Mouse (Mus musculus) olfactory bulb, adult 2 months (tissue): ENCODE measurements at regions not wholly inside any gene's neighbourhood (a gene's known extent, or its start where the extent isn't known, plus 50 kb on each side); places are given as distances from the start of the nearest gene placed in this dataset.
"Not testable (repeated sequence)": the region's sequence is repeated elsewhere in the genome, so short reads cannot be mapped to it uniquely, and the experiment has no call there.

Experiments used
- H3K27ac ChIP-seq: fragments of 200-500 bp; 2 replicates; pipeline ENCODE4 v1.5.1; 2012; ENCODE audit warnings: low read depth, low read length; ENCODE audit not compliant: insufficient read depth
- H3K4me1 ChIP-seq: fragments of 200-500 bp; 2 replicates; pipeline ENCODE4 v1.6.1; 2012; ENCODE audit warnings: low read length; ENCODE audit not compliant: control insufficient read depth, insufficient read depth
- H3K4me3 ChIP-seq: fragments of 200-500 bp; 2 replicates; pipeline ENCODE4 v1.5.1; 2012; ENCODE audit warnings: mild to moderate bottlenecking, low read depth, low read length, moderate library complexity; ENCODE audit not compliant: insufficient read depth
- CTCF ChIP-seq: fragments of 200-500 bp; IDR thresholded peaks from 2 replicates; pipeline ENCODE4 v1.5.1; 2012; ENCODE audit warnings: low read depth, mild to moderate bottlenecking, low read length, moderate library complexity; ENCODE audit not compliant: insufficient read depth
- POLR2A ChIP-seq: fragments of 200-500 bp; IDR thresholded peaks from 2 replicates; pipeline ENCODE4 v1.6.1; 2012; ENCODE audit warnings: mild to moderate bottlenecking, low read depth, low read length, moderate library complexity; ENCODE audit not compliant: insufficient read depth
- WGBS: fragments of 180-500 bp; shearing (Covaris S2); methylation state at CpG from one replicate; pipeline ENCODE4 v1.1.7; 2018; 5-methylcytosine and 5-hydroxymethylcytosine counted together

DNA sequence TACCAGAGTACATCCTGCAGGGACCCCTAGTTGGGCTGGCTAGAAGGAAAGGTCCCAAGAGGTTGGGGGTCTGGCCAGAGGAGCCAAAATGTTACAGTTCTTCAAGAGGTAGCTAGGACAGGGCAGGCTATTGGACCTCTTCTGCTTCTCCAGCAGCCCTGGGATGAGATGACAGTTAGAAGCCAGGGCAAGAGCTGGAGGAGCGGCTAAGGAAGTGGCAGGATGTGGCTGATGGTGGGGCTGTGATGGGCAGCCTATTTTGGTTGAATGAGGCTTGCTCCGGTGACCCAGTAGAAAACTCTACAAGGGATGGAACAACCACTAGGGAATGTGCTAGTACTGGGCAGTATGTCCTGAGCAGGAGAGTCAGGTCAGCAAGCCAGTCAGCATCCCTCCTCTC lies 82.8 kb downstream of the Ddx11 start:
- H3K4me1 ChIP-seq, result no peaks in the 10 kb centered on the region
- H3K4me3 ChIP-seq, result no peak overlapping the region
- H3K27ac ChIP-seq, result no peak overlapping the region
- no peak for TF ChIP-seq CTCF
- TF ChIP-seq POLR2A, result no peak
- WGBS, result 96% methylated on average over 2 of the region's 2 CpGs

DNA sequence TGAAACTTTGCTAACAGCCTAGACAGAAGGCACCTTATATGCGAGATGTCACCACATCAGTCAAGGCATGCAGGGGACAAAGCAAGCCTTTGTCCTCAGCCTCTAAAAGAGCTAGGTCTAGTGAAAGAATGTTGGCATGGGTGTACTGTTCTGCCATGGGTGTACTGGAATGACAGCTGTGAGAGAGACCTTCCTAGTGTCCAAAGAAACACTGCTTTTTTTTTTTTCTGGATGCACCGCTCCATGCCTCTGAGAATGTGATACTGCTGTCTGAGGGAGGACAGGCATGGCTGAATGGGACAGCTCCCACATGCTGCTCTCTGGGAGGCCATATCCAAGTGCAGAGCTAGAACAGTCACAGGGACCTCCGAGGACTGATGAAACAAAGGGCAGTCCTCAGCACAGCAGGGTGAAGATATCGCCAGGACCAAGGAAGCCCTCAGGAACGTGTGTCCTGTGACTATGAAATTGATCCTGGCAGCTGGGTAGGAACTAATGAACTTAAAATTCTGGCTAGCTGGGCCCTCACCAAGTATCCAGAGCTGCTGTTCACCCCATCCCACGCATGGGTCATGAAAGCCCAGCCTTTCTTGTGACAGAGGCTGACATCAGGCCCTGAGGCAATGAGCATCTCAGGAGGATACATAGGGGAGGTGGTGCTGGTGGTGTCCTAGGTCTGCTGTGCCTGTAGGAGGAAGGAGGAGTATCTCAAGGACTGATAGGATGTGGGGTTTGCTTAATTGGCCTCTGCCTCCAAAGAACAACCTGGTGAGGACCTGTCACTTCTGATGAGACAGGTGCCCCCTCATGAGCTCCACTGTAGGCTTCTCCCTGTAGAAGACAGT lies 84.6 kb downstream of the Ddx11 start:
- not testable (repeated sequence) for H3K4me3 ChIP-seq, H3K27ac ChIP-seq, H3K4me1 ChIP-seq
- 74% methylated on average over 6 of the region's 6 CpGs for WGBS

DNA sequence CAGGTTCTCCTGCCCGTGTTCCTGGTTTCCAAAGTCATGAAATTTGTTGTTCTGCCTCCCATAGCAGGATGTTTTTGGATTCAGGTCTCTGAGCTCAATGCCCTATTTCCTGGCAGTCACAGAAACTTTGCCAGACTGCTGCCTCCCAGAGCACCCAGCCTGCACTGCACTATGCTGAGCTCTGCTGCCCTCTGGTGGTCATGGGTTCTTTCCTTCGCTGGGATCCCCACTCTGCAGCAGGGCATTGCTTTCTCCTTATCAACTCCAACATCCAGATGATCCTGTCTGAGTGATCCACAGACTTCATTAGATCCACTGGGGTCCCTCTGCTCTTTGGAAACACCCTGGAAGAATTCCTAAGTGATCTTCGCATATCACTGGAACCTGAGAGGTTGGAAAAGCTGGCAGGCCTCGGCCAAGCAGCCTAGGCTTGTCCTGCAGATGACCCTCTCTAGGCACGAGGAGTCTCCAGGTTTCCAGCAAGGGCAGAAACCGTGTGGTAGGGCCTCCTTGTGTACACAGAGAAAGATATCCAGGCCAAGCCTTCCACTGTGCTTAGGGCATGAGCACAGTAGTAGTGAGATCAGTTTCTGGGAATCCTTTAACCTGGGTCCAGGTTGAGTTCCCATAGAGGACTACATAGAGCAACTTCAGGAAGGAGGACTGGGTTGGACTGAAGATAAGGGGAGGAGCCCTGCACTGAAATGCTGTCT lies 85.6 kb downstream of the Ddx11 start:
- 56% methylated on average over 4 of the region's 6 CpGs for WGBS
- H3K4me3 ChIP-seq, H3K4me1 ChIP-seq, H3K27ac ChIP-seq: not testable (repeated sequence)

DNA sequence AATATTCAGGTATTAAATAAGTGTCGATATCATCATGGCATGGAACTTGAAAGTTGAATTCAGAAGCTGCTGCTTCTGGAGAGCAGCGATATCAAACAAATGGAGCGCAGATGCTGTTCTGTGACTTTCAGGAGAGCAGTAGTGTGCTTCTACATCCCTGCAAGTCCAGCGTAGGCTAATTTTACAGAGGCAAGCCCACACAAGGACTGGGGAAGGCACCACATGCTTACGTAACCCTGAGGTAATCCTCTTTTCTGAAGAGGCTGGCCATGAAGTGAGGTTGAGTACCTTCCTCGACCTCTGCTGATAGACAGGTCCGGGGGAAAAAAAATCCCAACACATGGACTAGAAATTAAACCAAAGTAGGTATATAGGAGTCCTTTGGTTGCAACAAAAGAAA lies 88.2 kb downstream of the Ddx11 start:
- WGBS, result 86% methylated on average over 7 of the region's 7 CpGs
- Histone ChIP-seq H3K27ac (no peak overlapping the region), H3K4me1 (no peaks in the 10 kb centered on the region), H3K4me3 (no peak overlapping the region)
- no peak for TF ChIP-seq POLR2A
- TF ChIP-seq CTCF, result no peak

DNA sequence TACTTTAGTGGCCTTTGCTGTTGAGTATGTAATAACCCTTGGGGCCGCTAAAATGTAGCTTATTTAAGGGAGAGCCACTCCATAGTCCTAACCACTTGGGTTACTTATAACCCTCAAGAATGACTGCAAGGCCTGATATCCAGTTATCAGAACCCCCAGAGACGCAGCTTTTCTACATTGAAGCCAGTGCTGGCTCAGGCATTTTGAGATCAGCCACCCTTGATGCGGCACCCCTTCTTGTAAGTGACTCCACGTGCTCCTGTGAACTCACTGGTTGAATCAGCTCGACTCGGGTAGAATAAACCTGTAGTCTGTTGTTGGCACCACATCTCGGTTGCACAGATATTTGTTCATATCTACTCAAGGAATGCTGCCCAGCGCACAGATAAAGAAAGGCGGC lies 89.3 kb downstream of the Ddx11 start:
- Histone ChIP-seq H3K4me1 (no peaks in the 10 kb centered on the region), H3K27ac (no peak overlapping the region), H3K4me3 (no peak overlapping the region)
- 95% methylated on average over 9 of the region's 9 CpGs for WGBS
- TF ChIP-seq CTCF (no peak), POLR2A (no peak)

DNA sequence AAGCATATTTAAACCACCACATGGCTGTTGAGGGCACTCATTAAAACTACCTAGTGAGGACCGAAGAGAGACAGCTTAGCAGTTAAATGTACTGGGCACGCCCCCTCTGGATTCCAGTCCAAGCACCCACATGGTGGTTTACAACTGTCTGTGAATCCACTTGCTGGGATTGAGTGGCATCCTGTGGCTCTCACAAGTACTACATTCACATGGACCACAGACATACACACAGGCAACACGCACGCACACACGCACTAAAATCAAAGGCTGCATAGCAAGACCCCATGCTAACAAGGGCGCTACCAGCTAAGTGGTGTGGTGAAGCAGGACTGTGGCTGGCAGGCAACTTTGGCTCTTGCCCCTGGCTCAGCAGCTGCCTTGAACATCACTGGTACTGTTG lies 95.0 kb downstream of the Ddx11 start:
- Histone ChIP-seq H3K27ac (no peak overlapping the region), H3K4me3 (no peak overlapping the region), H3K4me1 (peaks cover 10% of the 10 kb centered on the region)
- no peak for TF ChIP-seq POLR2A
- no peak for TF ChIP-seq CTCF
- 85% methylated on average over 6 of the region's 6 CpGs for WGBS

DNA sequence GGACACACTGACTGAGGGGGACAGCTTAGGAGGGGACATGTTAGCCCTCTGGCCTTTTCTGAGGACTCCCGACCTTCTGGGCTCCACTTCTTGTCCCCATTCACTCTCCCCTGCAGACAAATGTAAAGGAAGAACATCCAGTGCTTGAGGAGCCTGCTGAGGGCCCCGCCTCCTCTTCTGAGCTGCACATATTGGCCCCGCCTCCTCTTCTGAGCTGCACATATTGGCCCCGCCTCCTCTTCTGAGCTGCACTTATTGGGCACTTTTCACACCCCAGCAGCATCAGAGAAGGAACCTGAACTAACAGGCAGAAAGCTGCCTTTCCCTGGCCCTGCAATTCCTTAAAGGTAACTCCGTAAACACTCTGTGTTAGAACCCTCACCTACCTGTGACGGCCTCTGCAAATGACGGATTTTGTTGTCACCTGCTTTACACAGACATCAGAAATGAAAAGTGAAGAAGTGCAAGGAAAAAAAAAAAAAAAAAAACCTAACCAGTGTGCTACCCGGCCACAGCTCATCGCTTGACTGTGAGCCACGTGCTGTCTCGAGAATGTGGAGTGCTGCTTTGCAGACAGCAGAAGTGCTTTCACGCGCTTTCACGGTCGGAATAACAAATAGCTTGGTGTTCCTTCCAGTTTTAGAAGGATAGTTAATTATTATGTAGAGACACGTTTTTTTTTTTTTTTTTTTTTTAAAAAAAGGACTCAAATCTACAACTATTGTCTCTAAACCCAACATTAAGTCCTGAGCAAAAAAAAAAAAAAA lies 96.5 kb downstream of the Ddx11 start:
- H3K27ac ChIP-seq, result no peak overlapping the region
- no peak overlapping the region for H3K4me3 ChIP-seq
- peaks cover 10% of the 10 kb centered on the region for H3K4me1 ChIP-seq
- TF ChIP-seq CTCF (no peak), POLR2A (no peak)
- WGBS, result 37% methylated on average over 16 of the region's 16 CpGs

DNA sequence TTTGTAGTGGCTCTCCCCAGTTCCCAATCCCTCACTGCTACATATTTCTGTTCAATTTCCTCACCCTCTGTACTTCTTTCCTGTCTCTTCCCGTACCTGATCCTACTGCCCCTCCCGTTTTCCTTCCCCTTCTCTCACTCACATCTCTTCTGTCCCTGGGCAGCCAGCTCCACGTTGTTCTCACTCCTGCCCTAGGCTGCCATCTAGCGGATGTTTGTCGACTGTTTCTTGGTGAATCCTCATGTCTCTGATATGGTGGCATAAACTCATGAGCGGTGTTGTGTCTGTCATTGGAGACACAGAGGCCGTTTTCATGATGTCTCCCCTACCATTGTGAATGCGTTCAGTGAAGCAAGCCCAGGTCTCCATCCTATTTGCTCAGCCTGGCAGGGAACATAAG lies 97.9 kb downstream of the Ddx11 start:
- Histone ChIP-seq H3K27ac (no peak overlapping the region), H3K4me3 (no peak overlapping the region), H3K4me1 (peaks cover 10% of the 10 kb centered on the region)
- TF ChIP-seq POLR2A (no peak), CTCF (peak; percentile 57)
- 6% methylated on average over 8 of the region's 8 CpGs for WGBS

DNA sequence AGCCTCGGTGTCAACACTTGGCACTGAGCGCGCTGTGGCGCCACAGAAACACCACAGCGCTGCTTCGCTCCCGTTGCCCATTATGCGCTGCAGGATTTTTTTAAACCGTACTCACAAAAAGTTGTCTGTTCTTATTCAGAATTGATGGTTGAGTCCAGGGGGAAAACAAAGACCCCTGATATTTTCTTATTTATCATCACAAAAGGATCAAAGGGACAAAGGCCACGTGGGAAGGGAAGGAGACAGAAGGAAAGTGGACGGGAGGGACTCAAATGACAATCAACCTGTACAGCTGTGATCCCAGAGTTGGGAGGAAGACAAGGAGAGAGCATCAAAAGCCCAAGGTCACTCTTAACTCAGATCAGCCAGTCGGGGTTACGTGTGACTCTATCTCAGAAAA lies 100.4 kb downstream of the Ddx11 start:
- 65% methylated on average over 13 of the region's 13 CpGs for WGBS

More for the DNA sequence above, 100.4 kb downstream of the Ddx11 start:
- H3K27ac ChIP-seq, result no peak overlapping the region
- TF ChIP-seq POLR2A (no peak), CTCF (no peak)
- H3K4me1 ChIP-seq, result peaks cover 10% of the 10 kb centered on the region
- no peak overlapping the region for H3K4me3 ChIP-seq
